Mouse (Mus musculus) hindbrain, embryonic 13.5 days (tissue): ENCODE measurements around the gene Sac3d1. TPM values are rescaled to one million over a fixed set of nuclear protein-coding genes. Genes with fewer than 3 reads are reported as not detected.

ENCODE experiments used
- ATAC-seq: fragments of 200-750 bp; cut with Nextera tagmentation; 2 replicates; pipeline ENCODE4 v1.8.0; 2017; ENCODE audit warnings: moderate TSS enrichment; ENCODE audit not compliant: low FRiP score
- H3K27ac ChIP-seq: fragments of 300-500 bp; sonication (generic); 2 replicates; pipeline ENCODE4 v1.5.1; 2015; ENCODE audit warnings: inconsistent platforms, mild to moderate bottlenecking, moderate library complexity
- H3K27me3 ChIP-seq: fragments of 300-500 bp; sonication (generic); 2 replicates; pipeline ENCODE4 v1.6.1; 2015; ENCODE audit warnings: mild to moderate bottlenecking, inconsistent platforms
- H3K36me3 ChIP-seq: fragments of 300-500 bp; sonication (generic); 2 replicates; pipeline ENCODE4 v1.6.1; 2015; ENCODE audit warnings: mild to moderate bottlenecking, inconsistent platforms
- H3K4me1 ChIP-seq: fragments of 300-500 bp; sonication (generic); replicated peaks from 2 replicates; pipeline ENCODE4 v1.6.1; 2015; ENCODE audit warnings: inconsistent platforms
- H3K4me2 ChIP-seq: fragments of 300-500 bp; sonication (generic); 2 replicates; pipeline ENCODE4 v1.6.1; 2015; ENCODE audit warnings: inconsistent platforms, mild to moderate bottlenecking, moderate library complexity
- H3K4me3 ChIP-seq: fragments of 300-500 bp; sonication (generic); 2 replicates; pipeline ENCODE4 v1.5.1; 2015; ENCODE audit warnings: mild to moderate bottlenecking, inconsistent platforms
- H3K9ac ChIP-seq: fragments of 300-500 bp; sonication (generic); 2 replicates; pipeline ENCODE4 v1.6.1; 2015; ENCODE audit warnings: mild to moderate bottlenecking, inconsistent platforms
- H3K9me3 ChIP-seq: fragments of 300-500 bp; sonication (generic); 2 replicates; pipeline ENCODE4 v1.6.1; 2016; ENCODE audit warnings: inconsistent platforms
- WGBS: fragments of 180-500 bp; shearing (Covaris S2); methylation state at CpG from one replicate; pipeline ENCODE4 v1.1.7; 2015; 5-methylcytosine and 5-hydroxymethylcytosine counted together
- polyA plus RNA-seq: library from polyadenylated mRNA; unstranded; fragments of >200 nt; fragmentation: Nextera tagmentation; extraction: Ambion mirVana; gene quantifications from 2 replicates; pipeline ENCODE4 v1.2.1, GENCODE M21; 2015

Sac3d1 gene
- polyA plus RNA-seq, 1 experiment from 2014 or later: 43.6 TPM

- WGBS: 94% methylated on average over 12 of the region's 12 CpGs
- no peak within 1 kb of the TSS for H3K4me3 ChIP-seq
Observed at GRCm38 (mm10) chr19:6079983-6080480, 38.4 kb downstream of the Sac3d1 start, which contains the start of gene Tmem262. Tmem262 (plus strand) TSS chr19:6080033.

DNA sequence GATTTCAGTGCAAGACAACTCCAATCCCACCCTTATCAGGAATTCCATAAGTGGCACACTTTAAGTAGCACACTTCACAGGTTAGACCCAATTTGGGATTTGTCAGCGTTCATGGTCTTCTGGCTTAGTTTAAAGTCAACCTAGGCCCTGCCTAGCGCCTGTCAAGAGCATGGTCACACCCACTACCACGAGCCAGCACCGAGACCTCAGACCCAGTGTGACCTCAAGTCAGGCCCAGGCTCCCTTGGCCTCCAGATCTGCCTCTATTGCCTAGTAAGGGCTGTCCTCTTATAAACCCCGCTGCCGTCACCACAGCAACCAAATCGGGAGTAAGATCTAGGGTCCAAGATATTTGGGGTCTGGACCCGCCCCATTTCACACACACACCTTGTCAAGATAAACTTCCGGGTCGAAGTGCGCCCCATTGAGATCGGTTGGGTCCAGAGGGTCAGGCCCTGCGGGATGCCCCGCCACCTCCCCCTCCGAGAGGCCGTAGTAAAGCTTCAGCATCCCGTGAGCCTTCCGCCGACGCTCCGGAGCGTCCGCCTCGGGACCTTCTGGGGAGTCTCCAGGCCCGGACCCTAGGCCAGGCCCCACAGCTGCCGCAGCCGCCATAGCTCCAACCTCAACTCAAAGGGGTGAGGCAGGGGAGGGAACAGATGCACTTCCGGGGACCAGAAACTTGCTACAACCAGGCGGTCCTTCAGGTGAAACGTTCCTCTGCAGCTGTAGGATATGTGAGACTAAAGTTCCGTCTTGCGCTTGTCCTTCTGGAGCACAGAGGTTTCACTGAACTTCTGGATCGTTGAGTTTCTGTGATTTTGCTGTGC is 41.7 kb downstream of the Sac3d1 start, which contains the start of gene Vps51:
Gene Vps51, minus strand, starts transcription at position 668 of the 830 bp plus-strand sequence.
- peak; percentile 92 for ATAC-seq
- peak within 1 kb of the TSS; percentile 76 for H3K4me3 ChIP-seq
- H3K9ac ChIP-seq: peak within 1 kb of the TSS; percentile 82
- no peaks in the 10 kb centered on the region for H3K27me3 ChIP-seq
- WGBS: 1% methylated on average over 33 of the region's 33 CpGs
- peaks cover 24% of the 10 kb centered on the region for H3K4me1 ChIP-seq
- peak within 1 kb of the TSS; percentile 91 for H3K27ac ChIP-seq
- H3K36me3 ChIP-seq: peaks cover 55% of the 10 kb centered on the region
- H3K4me2 ChIP-seq: peak within 1 kb of the TSS; percentile 93
- H3K9me3 ChIP-seq: no peaks in the 10 kb centered on the region

More at GRCm38 (mm10) chr19:6079983-6080480, 38.4 kb downstream of the Sac3d1 start, which contains the start of gene Tmem262:
- Histone ChIP-seq H3K4me1 (peaks cover 42% of the 10 kb centered on the region), H3K4me2 (no peak within 1 kb of the TSS), H3K9ac (no peak within 1 kb of the TSS), H3K27ac (no peak within 1 kb of the TSS), H3K27me3 (no peaks in the 10 kb centered on the region), H3K9me3 (no peaks in the 10 kb centered on the region), H3K36me3 (peaks cover 43% of the 10 kb centered on the region)
- no peak for ATAC-seq

DNA sequence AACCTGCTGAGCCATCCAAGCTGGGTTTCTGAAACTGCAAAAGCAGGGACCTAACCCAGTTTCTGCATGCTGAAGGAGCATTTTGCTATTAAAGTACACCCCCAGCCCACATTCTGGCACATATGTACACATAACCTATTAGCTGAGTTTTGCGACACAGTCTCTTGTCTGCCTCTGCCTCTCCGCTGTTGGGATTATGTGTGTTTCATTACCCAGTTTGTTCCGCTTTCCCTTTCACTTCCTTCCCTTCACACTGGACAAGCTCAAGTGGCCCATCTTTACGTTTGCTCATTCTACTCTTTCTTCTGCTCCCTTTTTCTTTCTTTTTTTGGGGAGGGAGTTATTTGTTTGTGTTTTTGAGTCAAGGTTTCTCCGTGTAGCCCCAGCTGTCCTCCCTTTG is 44.6 kb downstream of the Sac3d1 start:
- Histone ChIP-seq H3K4me2 (no peak overlapping the region), H3K27ac (no peak overlapping the region), H3K36me3 (peaks cover 55% of the 10 kb centered on the region), H3K9me3 (no peaks in the 10 kb centered on the region), H3K4me1 (peaks cover 24% of the 10 kb centered on the region), H3K4me3 (no peak overlapping the region), H3K9ac (no peak overlapping the region), H3K27me3 (no peaks in the 10 kb centered on the region)
- ATAC-seq: no peak
- WGBS: 92% methylated on average over 5 of the region's 5 CpGs

DNA sequence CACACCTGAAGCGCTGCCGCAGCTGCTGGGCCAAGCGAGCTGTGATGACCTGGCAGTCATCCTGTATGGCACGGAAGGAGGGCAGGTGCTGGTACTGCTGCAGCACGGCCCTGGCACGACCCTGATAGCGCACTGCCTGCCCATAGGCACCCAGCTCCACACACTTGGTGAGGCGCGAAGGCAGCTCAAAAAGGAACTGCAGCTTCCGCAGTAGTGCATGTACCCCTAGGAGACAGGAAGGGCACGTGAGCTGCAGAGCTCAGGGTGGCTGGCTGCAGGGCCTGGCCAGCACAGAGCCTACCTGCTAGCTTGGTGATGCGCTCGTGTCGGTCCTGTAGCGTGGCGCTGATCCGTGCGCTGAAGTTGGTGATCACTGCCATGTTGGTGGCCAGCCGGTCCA is 47.2 kb downstream of the Sac3d1 start:
- WGBS: 96% methylated on average over 19 of the region's 19 CpGs
- H3K27ac ChIP-seq: no peak overlapping the region

GRCm38 (mm10) chr19:6070571-6071250 is 47.7 kb downstream of the Sac3d1 start:
- no peaks in the 10 kb centered on the region for H3K27me3 ChIP-seq
- WGBS: 92% methylated on average over 31 of the region's 31 CpGs
- no peaks in the 10 kb centered on the region for H3K9me3 ChIP-seq
- H3K27ac ChIP-seq: no peak overlapping the region
- no peak for ATAC-seq
- peaks cover 37% of the 10 kb centered on the region for H3K4me1 ChIP-seq
- no peak overlapping the region for H3K4me3 ChIP-seq
- H3K9ac ChIP-seq: no peak overlapping the region
- no peak overlapping the region for H3K4me2 ChIP-seq
- H3K36me3 ChIP-seq: peaks cover 59% of the 10 kb centered on the region

More for the DNA sequence above, 47.2 kb downstream of the Sac3d1 start:
- Histone ChIP-seq H3K36me3 (peaks cover 59% of the 10 kb centered on the region), H3K27me3 (no peaks in the 10 kb centered on the region), H3K9me3 (no peaks in the 10 kb centered on the region), H3K4me1 (peaks cover 37% of the 10 kb centered on the region), H3K4me2 (no peak overlapping the region), H3K9ac (no peak overlapping the region), H3K4me3 (no peak overlapping the region)
- no peak for ATAC-seq

DNA sequence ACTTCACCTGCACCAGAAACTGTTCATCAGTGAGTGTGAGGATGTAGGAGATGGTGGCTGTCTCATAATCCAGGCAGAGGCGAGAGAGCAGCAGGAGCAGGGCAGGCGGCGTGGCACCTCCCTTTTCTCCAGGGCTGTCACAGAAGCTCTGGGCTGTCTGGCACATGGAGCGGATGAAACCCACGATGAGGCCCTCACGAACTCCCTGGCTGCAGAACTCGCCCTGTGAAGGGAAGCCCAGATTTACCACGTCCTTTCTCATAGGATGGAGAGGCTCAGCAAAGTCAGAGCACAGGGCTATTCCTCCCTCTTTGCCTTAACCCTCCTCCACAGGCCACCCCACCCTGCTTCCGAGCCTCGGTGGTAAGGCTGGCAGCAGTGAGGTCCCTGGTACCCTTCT is 48.6 kb downstream of the Sac3d1 start:
- H3K9me3 ChIP-seq: no peaks in the 10 kb centered on the region
- H3K36me3 ChIP-seq: peaks cover 54% of the 10 kb centered on the region
- no peak overlapping the region for H3K4me3 ChIP-seq
- H3K27me3 ChIP-seq: no peaks in the 10 kb centered on the region
- peaks cover 34% of the 10 kb centered on the region for H3K4me1 ChIP-seq
- WGBS: 97% methylated on average over 10 of the region's 10 CpGs
- ATAC-seq: no peak
- H3K27ac ChIP-seq: no peak overlapping the region
- H3K4me2 ChIP-seq: no peak overlapping the region
- H3K9ac ChIP-seq: no peak overlapping the region

DNA sequence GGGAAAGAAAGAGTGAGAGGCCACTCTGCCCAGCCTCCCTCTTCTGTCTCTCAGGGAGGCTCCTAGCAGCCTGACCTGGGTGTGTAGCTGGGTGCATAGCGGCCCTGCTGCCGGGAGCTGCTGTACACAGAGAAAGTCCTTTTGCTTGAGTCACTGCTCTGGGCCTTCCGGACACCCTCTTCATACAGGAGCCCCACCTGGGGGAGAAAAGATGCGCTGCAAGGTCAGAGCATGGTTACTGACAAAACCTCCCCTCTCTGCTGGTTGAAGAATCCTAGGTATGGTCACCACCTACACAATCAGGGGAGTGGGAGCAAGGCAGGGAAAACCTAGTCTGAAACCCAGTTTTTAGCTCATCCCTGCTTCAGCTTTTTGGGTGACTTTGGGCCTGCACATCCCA is 49.5 kb downstream of the Sac3d1 start:
- H3K36me3 ChIP-seq: peaks cover 48% of the 10 kb centered on the region
- peaks cover 33% of the 10 kb centered on the region for H3K4me1 ChIP-seq
- no peak for ATAC-seq
- no peaks in the 10 kb centered on the region for H3K27me3 ChIP-seq
- H3K27ac ChIP-seq: peak overlapping the region; percentile 93; the same call in 1 of the 2 replicates
- H3K4me2 ChIP-seq: no peak overlapping the region
- H3K9ac ChIP-seq: no peak overlapping the region
- WGBS: 89% methylated on average over 4 of the region's 4 CpGs
- H3K4me3 ChIP-seq: no peak overlapping the region
- no peaks in the 10 kb centered on the region for H3K9me3 ChIP-seq

- Histone ChIP-seq H3K36me3 (peaks cover 37% of the 10 kb centered on the region), H3K4me1 (peaks cover 44% of the 10 kb centered on the region), H3K27ac (peak within 1 kb of the TSS; percentile 93), H3K9ac (peak within 1 kb of the TSS; percentile 87), H3K4me2 (peak within 1 kb of the TSS; percentile 92), H3K9me3 (no peaks in the 10 kb centered on the region), H3K4me3 (peak within 1 kb of the TSS; percentile 60), H3K27me3 (no peaks in the 10 kb centered on the region)
- WGBS: 10% methylated on average over 33 of the region's 33 CpGs
- peak; percentile 90 for ATAC-seq
Observed at GRCm38 (mm10) chr19:6067724-6068415, 50.6 kb downstream of the Sac3d1 start, which contains the start of gene Tm7sf2. Tm7sf2 (minus strand) TSS chr19:6068373.

GRCm38 (mm10) chr19:6067011-6067723 is 51.3 kb downstream of the Sac3d1 start:
- ATAC-seq: peak; percentile 80
- Histone ChIP-seq H3K27me3 (no peaks in the 10 kb centered on the region), H3K4me2 (peak overlapping the region; percentile 92), H3K4me3 (peak overlapping the region; percentile 60), H3K36me3 (peaks cover 32% of the 10 kb centered on the region), H3K9me3 (no peaks in the 10 kb centered on the region), H3K9ac (peak overlapping the region; percentile 87), H3K4me1 (peaks cover 51% of the 10 kb centered on the region), H3K27ac (peak overlapping the region; percentile 93)
- WGBS: under 1% methylated on average over 30 of the region's 30 CpGs

DNA sequence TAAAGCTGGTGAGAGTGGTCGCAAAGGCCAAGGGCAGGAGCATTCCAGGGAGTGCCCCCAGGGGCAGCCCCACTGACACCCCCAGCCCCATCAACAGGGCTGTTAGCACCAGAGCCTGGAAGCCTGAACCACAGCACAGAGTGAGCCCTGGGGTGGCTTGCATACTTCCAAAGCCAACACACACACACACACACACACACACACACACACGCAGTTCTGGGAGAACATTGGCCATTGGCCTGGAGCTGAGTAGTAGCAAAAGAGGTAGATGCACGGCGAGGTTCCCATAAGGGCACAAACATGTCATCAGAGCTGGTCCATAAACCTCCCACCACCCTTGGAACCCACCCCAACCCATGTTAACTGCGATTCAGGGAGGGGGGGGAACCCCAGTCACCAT is 51.9 kb downstream of the Sac3d1 start:
- H3K27ac ChIP-seq: peak overlapping the region; percentile 93
- H3K9ac ChIP-seq: peak overlapping the region; percentile 87
- peak overlapping the region; percentile 60 for H3K4me3 ChIP-seq
- no peaks in the 10 kb centered on the region for H3K9me3 ChIP-seq
- H3K27me3 ChIP-seq: no peaks in the 10 kb centered on the region
- peak; percentile 19 for ATAC-seq
- peaks cover 32% of the 10 kb centered on the region for H3K36me3 ChIP-seq
- H3K4me2 ChIP-seq: peak overlapping the region; percentile 92
- WGBS: 31% methylated on average over 5 of the region's 5 CpGs
- H3K4me1 ChIP-seq: peaks cover 56% of the 10 kb centered on the region
